Mouse (Mus musculus) hindbrain, embryonic 14.5 days (tissue): ENCODE results near the gene Spag5. TPM values are rescaled to one million over a fixed set of nuclear protein-coding genes. Genes with fewer than 3 reads are reported as not detected.

Source experiments
- ATAC-seq: fragments of 200-750 bp; cut with Nextera tagmentation; 2 replicates; pipeline ENCODE4 v1.8.0; 2017; ENCODE audit warnings: moderate number of reproducible peaks, mild to moderate bottlenecking, moderate TSS enrichment, moderate library complexity; ENCODE audit not compliant: low FRiP score
- DNase-seq: peaks from one replicate; pipeline ENCODE4 v3.0.0-alpha.2; 2015; ENCODE audit warnings: low spot score
- H3K27ac ChIP-seq: fragments of 300-500 bp; sonication (generic); 2 replicates; pipeline ENCODE4 v1.5.1; 2014; ENCODE audit warnings: mild to moderate bottlenecking, moderate library complexity
- H3K27me3 ChIP-seq: fragments of 300-500 bp; sonication (generic); 2 replicates; pipeline ENCODE4 v1.6.1; 2014; ENCODE audit warnings: mild to moderate bottlenecking, low read length, mixed read lengths; ENCODE audit not compliant: control insufficient read depth, insufficient read depth
- H3K36me3 ChIP-seq: fragments of 300-500 bp; sonication (generic); replicated peaks from 2 replicates; pipeline ENCODE4 v1.6.1; 2014; ENCODE audit not compliant: control insufficient read depth, insufficient read depth
- H3K4me1 ChIP-seq: fragments of 300-500 bp; sonication (generic); replicated peaks from 2 replicates; pipeline ENCODE4 v1.6.1; 2014; ENCODE audit warnings: antibody characterized with exemption, low read length, mixed read lengths; ENCODE audit not compliant: control insufficient read depth, insufficient read depth
- H3K4me2 ChIP-seq: fragments of 300-500 bp; sonication (generic); replicated peaks from 2 replicates; pipeline ENCODE4 v1.6.1; 2014; ENCODE audit warnings: mild to moderate bottlenecking, moderate library complexity
- H3K4me3 ChIP-seq: fragments of 300-500 bp; sonication (generic); replicated peaks from 2 replicates; pipeline ENCODE4 v1.5.1; 2014; ENCODE audit warnings: mild to moderate bottlenecking, low read length
- H3K9ac ChIP-seq: fragments of 300-500 bp; sonication (generic); 2 replicates; pipeline ENCODE4 v1.6.1; 2014
- H3K9me3 ChIP-seq: fragments of 300-500 bp; sonication (generic); 2 replicates; pipeline ENCODE4 v1.6.1; 2016; ENCODE audit warnings: low read length; ENCODE audit not compliant: control insufficient read depth
- WGBS: fragments of 180-500 bp; shearing (Covaris S2); extraction: QIAGEN DNeasy Blood & Tissue Kit; methylation state at CpG from one replicate; pipeline ENCODE4 v1.1.7; 2014; 5-methylcytosine and 5-hydroxymethylcytosine counted together
- polyA plus RNA-seq: library from polyadenylated mRNA; unstranded; fragments of >200 nt; fragmentation: Nextera tagmentation; extraction: Ambion mirVana; gene quantifications from 2 replicates; pipeline ENCODE4 v1.2.1, GENCODE M21; 2014

The Spag5 gene
- polyA plus RNA-seq, 1 experiment from 2014 or later, result 5.6 TPM

GRCm38 (mm10) chr11:78371711-78372110 lies 70.4 kb downstream of the Spag5 start:
- WGBS, result 92% methylated on average over 11 of the region's 11 CpGs
- no peak for DNase-seq
- Histone ChIP-seq H3K9ac (no peak overlapping the region), H3K27me3 (no peaks in the 10 kb centered on the region), H3K9me3 (no peaks in the 10 kb centered on the region), H3K36me3 (no peaks in the 10 kb centered on the region), H3K4me3 (no peak overlapping the region), H3K4me2 (no peak overlapping the region), H3K4me1 (no peaks in the 10 kb centered on the region), H3K27ac (no peak overlapping the region)
- no peak for ATAC-seq

Other genes with a start within 250 kb of the Spag5 start
- 30.3 and 32.6 TPM in 2 replicates for gene Eral1, start 221.1 kb upstream of the Spag5 start, polyA plus RNA-seq
- gene Fam222b, start 206.9 kb upstream of the Spag5 start, polyA plus RNA-seq, result 28.7 and 31.0 TPM in 2 replicates
- gene Traf4, start 135.9 kb upstream of the Spag5 start, polyA plus RNA-seq, result 57.2 and 63.5 TPM in 2 replicates
- 4.6 and 6.0 TPM in 2 replicates for gene Nek8, start 124.9 kb upstream of the Spag5 start, polyA plus RNA-seq
- gene Tlcd1, start 124.8 kb upstream of the Spag5 start, polyA plus RNA-seq, result 13.4 and 16.6 TPM in 2 replicates
- gene Rpl23a, start 117.9 kb upstream of the Spag5 start, polyA plus RNA-seq, result 880 and 1,029 TPM in 2 replicates
- 46.4 and 53.2 TPM in 2 replicates for gene Rab34, start 113.1 kb upstream of the Spag5 start, polyA plus RNA-seq
- gene Proca1, start 108.1 kb upstream of the Spag5 start, polyA plus RNA-seq, result 1.4 and 2.9 TPM in 2 replicates
- gene Sdf2, start 55.8 kb upstream of the Spag5 start, polyA plus RNA-seq, result 94.5 and 103 TPM in 2 replicates
- gene Supt6, start 55.5 kb upstream of the Spag5 start, polyA plus RNA-seq, result 24.4 and 25.3 TPM in 2 replicates
- gene 2610507B11Rik, start 39.8 kb upstream of the Spag5 start, polyA plus RNA-seq, result 64.2 and 67.2 TPM in 2 replicates
- gene BC030499, start 10.7 kb upstream of the Spag5 start, polyA plus RNA-seq, result 0.16 and 0.35 TPM in 2 replicates
- gene Aldoc, start 21.4 kb downstream of the Spag5 start, polyA plus RNA-seq, result 278 and 292 TPM in 2 replicates
- gene Pigs, start 26.9 kb downstream of the Spag5 start, polyA plus RNA-seq, result 76.4 and 76.5 TPM in 2 replicates
- 82.6 and 95.8 TPM in 2 replicates for gene Unc119, start 42.0 kb downstream of the Spag5 start, polyA plus RNA-seq
- not detected in 2 replicates for gene Foxn1, start 85.0 kb downstream of the Spag5 start, polyA plus RNA-seq
- not detected in 2 replicates for gene Slc13a2, start 120.7 kb downstream of the Spag5 start, polyA plus RNA-seq
- 25.2 and 25.5 TPM in 2 replicates for gene Slc46a1, start 164.2 kb downstream of the Spag5 start, polyA plus RNA-seq
- 52.0 and 55.1 TPM in 2 replicates for gene Sarm1, start 196.2 kb downstream of the Spag5 start, polyA plus RNA-seq
- 178 and 201 TPM in 2 replicates for gene Vtn, start 197.6 kb downstream of the Spag5 start, polyA plus RNA-seq
- 0.21 TPM in 1 of 2 replicates, not detected in the other for gene Sebox, start 201.9 kb downstream of the Spag5 start, polyA plus RNA-seq
- gene Tmem199, start 210.6 kb downstream of the Spag5 start, polyA plus RNA-seq, result 96.1 and 101 TPM in 2 replicates
- gene Poldip2, start 210.7 kb downstream of the Spag5 start, polyA plus RNA-seq, result 168 and 176 TPM in 2 replicates
- gene Tnfaip1, start 234.8 kb downstream of the Spag5 start, polyA plus RNA-seq, result 59.2 and 64.0 TPM in 2 replicates
- gene Ift20, start 234.8 kb downstream of the Spag5 start, polyA plus RNA-seq, result 120 and 123 TPM in 2 replicates
- gene Tmem97, start 249.2 kb downstream of the Spag5 start, polyA plus RNA-seq, result 38.2 and 49.3 TPM in 2 replicates